Mouse (Mus musculus): ENCODE data around the gene Lin7c.
A peak's percentile ranks its signal among the peaks of the same experiment; 100 is the strongest.

Gene Lin7c

GRCm38 (mm10) chr2:109936410-109936755 is 45.7 kb downstream of the Lin7c start:
- DNase-seq (ENCODE audit: low read depth, low spot score) = no peak

- peak; percentile 70 for DNase-seq (ENCODE audit: low read depth, low spot score)
Observed at GRCm38 (mm10) chr2:109941973-109942444, 51.4 kb downstream of the Lin7c start.

- DNase-seq (ENCODE audit: low read depth, low spot score) = peak; percentile 64
Observed at GRCm38 (mm10) chr2:109942810-109943570, 52.3 kb downstream of the Lin7c start.

- no peak for DNase-seq (ENCODE audit: low read depth, low spot score)
Observed at GRCm38 (mm10) chr2:109944995-109945394, 54.3 kb downstream of the Lin7c start.

- no peak for DNase-seq (ENCODE audit: low read depth, low spot score)
Observed at GRCm38 (mm10) chr2:109945532-109945931, 54.9 kb downstream of the Lin7c start.

GRCm38 (mm10) chr2:109946426-109946825 is 55.8 kb downstream of the Lin7c start:
- no peak for DNase-seq (ENCODE audit: low read depth, low spot score)

- no peak for DNase-seq (ENCODE audit: low read depth, low spot score)
Observed at GRCm38 (mm10) chr2:109949519-109949918, 58.9 kb downstream of the Lin7c start.

GRCm38 (mm10) chr2:109950311-109950710 is 59.7 kb downstream of the Lin7c start:
- DNase-seq (ENCODE audit: low read depth, low spot score) = no peak

All from mesoderm, embryonic 11.5 days (tissue).